Mouse (Mus musculus) ES-CJ7 (cell line): ENCODE results near the gene Tdpoz4.
"Not testable (repeated sequence)": the region's sequence is repeated elsewhere in the genome, so short reads cannot be mapped to it uniquely, and the experiment has no call there.

Experiments
- DNase-seq: peaks from one replicate; pipeline ENCODE4 v3.0.0; 2011; ENCODE audit warnings: low read depth, low spot score

The Tdpoz4 gene

GRCm38 (mm10) chr3:93796098-93796497, at the start of gene Tdpoz4:
Tdpoz4 (plus strand) TSS chr3:93796398.
- DNase-seq = not testable (repeated sequence)

- not testable (repeated sequence) for DNase-seq
These were observed 42.2 kb upstream of the Tdpoz4 start for GRCm38 (mm10) chr3:93754022-93754421.

GRCm38 (mm10) chr3:93772700-93773099, 23.5 kb upstream of the Tdpoz4 start, which contains the start of gene Gm5773:
Gm5773 (plus strand) TSS chr3:93773000.
- not testable (repeated sequence) for DNase-seq

- DNase-seq = peak; percentile 76
These were observed 17.1 kb downstream of the Tdpoz4 start for GRCm38 (mm10) chr3:93813341-93813740.

- not testable (repeated sequence) for DNase-seq
These were observed 29.5 kb downstream of the Tdpoz4 start, which contains the start of gene Tdpoz3 for GRCm38 (mm10) chr3:93825720-93826119. Tdpoz3 (plus strand) TSS chr3:93826020.
